Mouse (Mus musculus) stomach, embryonic 16.5 days (tissue): ENCODE results near the gene Acvrl1. TPM values are rescaled to one million over a fixed set of nuclear protein-coding genes. Genes with fewer than 3 reads are reported as not detected.
"Not testable (repeated sequence)": the region's sequence is repeated elsewhere in the genome, so short reads cannot be mapped to it uniquely, and the experiment has no call there.

Experiments used
- ATAC-seq: fragments of 200-750 bp; cut with Nextera tagmentation; 2 replicates; pipeline ENCODE4 v1.8.0; 2017; ENCODE audit warnings: moderate number of reproducible peaks, moderate TSS enrichment; ENCODE audit not compliant: insufficient read depth, low FRiP score
- H3K27ac ChIP-seq: fragments of 300-500 bp; sonication (generic); 2 replicates; pipeline ENCODE4 v1.5.1; 2014; ENCODE audit warnings: low read length
- H3K27me3 ChIP-seq: fragments of 300-500 bp; sonication (generic); 2 replicates; pipeline ENCODE4 v1.6.1; 2014; ENCODE audit warnings: low read length, control low read depth, mixed read lengths; ENCODE audit not compliant: control insufficient read depth, insufficient read depth
- H3K36me3 ChIP-seq: fragments of 300-500 bp; sonication (generic); 2 replicates; pipeline ENCODE4 v1.6.1; 2014; ENCODE audit warnings: low read length; ENCODE audit not compliant: control insufficient read depth, insufficient read depth
- H3K4me1 ChIP-seq: fragments of 300-500 bp; sonication (generic); 2 replicates; pipeline ENCODE4 v1.6.1; 2014; ENCODE audit warnings: low read length, control low read depth, mixed read lengths; ENCODE audit not compliant: control insufficient read depth, insufficient read depth
- H3K4me2 ChIP-seq: fragments of 300-500 bp; sonication (generic); 2 replicates; pipeline ENCODE4 v1.6.1; 2014; ENCODE audit warnings: low read depth, low read length, mixed read lengths
- H3K4me3 ChIP-seq: fragments of 300-500 bp; sonication (generic); replicated peaks from 2 replicates; pipeline ENCODE4 v1.5.1; 2014; ENCODE audit warnings: mild to moderate bottlenecking, low read length
- H3K9ac ChIP-seq: fragments of 300-500 bp; sonication (generic); 2 replicates; pipeline ENCODE4 v1.6.1; 2014; ENCODE audit warnings: low read length
- H3K9me3 ChIP-seq: fragments of 300-500 bp; sonication (generic); replicated peaks from 2 replicates; pipeline ENCODE4 v1.6.1; 2016; ENCODE audit warnings: low read length, control low read depth; ENCODE audit not compliant: control insufficient read depth
- WGBS: fragments of 180-500 bp; shearing (Covaris S2); extraction: QIAGEN DNeasy Blood & Tissue Kit; methylation state at CpG from one replicate; pipeline ENCODE4 v1.1.7; 2014; 5-methylcytosine and 5-hydroxymethylcytosine counted together
- polyA plus RNA-seq: library from polyadenylated mRNA; unstranded; fragments of >200 nt; fragmentation: Nextera tagmentation; extraction: Ambion mirVana; gene quantifications from 2 replicates; pipeline ENCODE4 v1.2.1, GENCODE M21; 2015

Gene Acvrl1
- polyA plus RNA-seq, 1 experiment from 2014 or later: 34.9 TPM

DNA sequence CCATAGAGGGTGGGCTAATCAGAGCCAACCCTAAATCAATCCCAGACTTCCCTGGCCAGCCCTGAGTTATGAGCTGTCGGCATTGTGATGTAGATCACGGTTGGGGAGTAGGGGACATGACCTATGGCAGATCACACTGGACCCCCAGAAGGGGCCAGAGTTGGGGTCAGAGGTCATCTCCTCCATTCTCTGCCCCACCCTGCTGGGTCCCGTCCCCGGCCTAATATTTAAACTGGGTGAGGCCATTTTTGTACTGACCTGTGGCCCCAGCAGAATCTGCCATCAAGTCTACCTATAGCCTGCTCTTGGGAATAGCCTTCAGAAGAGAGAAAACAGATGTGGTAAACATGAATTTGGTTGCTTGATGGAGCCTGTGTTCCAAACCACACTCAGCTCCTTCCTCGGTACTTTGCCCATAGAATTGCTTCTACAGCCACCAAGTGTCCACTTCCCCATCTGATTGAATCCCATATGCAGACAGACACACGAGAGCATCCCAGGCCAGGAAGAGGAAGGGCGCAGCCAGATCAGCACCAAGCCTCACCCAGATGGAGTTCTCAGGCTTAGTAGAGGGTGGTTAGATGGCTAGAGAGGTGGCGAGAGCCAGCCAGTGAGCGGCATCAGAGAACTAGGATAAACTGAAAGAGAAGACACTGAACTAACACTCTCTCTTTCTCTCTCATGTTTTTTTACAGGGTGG lies 24.6 kb upstream of the Acvrl1 start:
- no peaks in the 10 kb centered on the region for H3K36me3 ChIP-seq
- H3K27ac ChIP-seq: no peak overlapping the region
- H3K4me2 ChIP-seq: no peak overlapping the region
- H3K4me3 ChIP-seq: no peak overlapping the region
- H3K9ac ChIP-seq: no peak overlapping the region
- no peaks in the 10 kb centered on the region for H3K9me3 ChIP-seq
- ATAC-seq: no peak
- H3K4me1 ChIP-seq: no peaks in the 10 kb centered on the region
- 77% methylated on average over 9 of the region's 9 CpGs for WGBS
- H3K27me3 ChIP-seq: no peaks in the 10 kb centered on the region

- ATAC-seq: peak; percentile 63; the same call in 1 of the 2 replicates
- Histone ChIP-seq H3K27ac (no peak overlapping the region), H3K27me3 (no peaks in the 10 kb centered on the region), H3K36me3 (no peaks in the 10 kb centered on the region), H3K4me1 (no peaks in the 10 kb centered on the region), H3K9ac (no peak overlapping the region), H3K4me2 (peak overlapping the region; percentile 32), H3K4me3 (no peak overlapping the region; the same call in 1 of the 2 replicates), H3K9me3 (no peaks in the 10 kb centered on the region)
- 18% methylated on average over 12 of the region's 12 CpGs for WGBS
These were observed 22.8 kb upstream of the Acvrl1 start for GRCm38 (mm10) chr15:101105496-101105994.

DNA sequence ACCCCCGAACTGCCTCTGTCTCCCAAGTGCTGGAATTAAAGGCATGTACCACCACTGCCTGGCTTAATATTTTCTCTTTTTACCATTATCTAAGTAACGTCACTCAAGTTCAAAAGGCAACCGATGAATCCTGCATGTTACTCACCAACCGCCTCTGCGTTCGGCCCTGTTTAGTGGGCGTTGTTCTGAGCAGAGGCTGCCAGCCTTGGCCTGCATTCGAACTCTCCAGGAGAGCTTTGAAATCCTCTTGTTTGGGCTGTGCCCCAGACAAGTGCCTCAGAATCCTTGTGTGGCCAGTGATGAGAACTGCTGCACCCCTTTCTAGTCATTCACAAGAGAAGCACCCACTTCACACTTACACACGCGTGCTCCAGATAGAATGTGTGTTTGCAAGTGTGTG lies 22.3 kb upstream of the Acvrl1 start:
- no peaks in the 10 kb centered on the region for H3K4me1 ChIP-seq
- ATAC-seq: no peak
- peak overlapping the region; percentile 32; the same call in 1 of the 2 replicates for H3K4me2 ChIP-seq
- no peaks in the 10 kb centered on the region for H3K36me3 ChIP-seq
- H3K4me3 ChIP-seq: no peak overlapping the region
- no peak overlapping the region for H3K9ac ChIP-seq
- H3K9me3 ChIP-seq: no peaks in the 10 kb centered on the region
- 83% methylated on average over 10 of the region's 10 CpGs for WGBS
- H3K27ac ChIP-seq: no peak overlapping the region
- no peaks in the 10 kb centered on the region for H3K27me3 ChIP-seq

DNA sequence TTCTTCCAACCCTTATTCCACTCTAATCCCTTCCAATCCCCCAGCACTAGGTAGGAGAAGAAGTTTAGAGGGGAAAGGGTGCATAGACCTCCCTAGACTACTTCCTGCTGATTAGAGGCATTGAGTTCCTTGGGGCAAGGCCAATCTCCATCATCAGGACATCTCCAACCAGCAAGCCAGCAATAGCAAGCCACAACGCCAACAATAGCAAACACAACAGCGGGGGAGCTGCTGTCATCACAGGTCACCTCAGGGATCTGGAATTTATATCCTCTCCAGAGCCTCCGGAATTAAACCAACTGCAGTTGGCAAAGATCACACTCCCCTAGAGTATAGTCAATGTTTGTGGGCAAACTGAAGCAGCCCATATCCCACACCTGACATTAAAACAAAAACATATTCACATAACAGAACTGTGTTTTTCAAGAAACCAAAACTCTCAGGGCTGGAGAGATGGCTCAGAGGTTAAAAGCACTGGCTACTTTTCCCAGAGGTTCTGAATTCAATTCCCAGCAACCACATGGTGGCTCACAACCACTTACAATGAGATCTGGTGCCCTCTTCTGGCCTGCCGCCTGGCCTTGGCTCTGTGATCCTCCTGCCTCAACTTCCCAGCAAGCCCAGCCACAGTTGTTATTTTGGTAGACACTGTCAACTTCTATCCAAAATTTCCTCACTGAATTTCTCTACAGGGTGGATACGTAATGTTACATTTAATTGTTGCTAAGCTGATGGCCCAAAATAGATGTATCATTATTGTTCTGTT lies 20.2 kb upstream of the Acvrl1 start:
- H3K4me1 ChIP-seq: peaks cover 3% of the 10 kb centered on the region; the same call in 1 of the 2 replicates
- ATAC-seq: no peak
- no peaks in the 10 kb centered on the region for H3K9me3 ChIP-seq
- no peak overlapping the region for H3K4me3 ChIP-seq
- no peaks in the 10 kb centered on the region for H3K27me3 ChIP-seq
- no peak overlapping the region for H3K9ac ChIP-seq
- 82% methylated on average over 5 of the region's 5 CpGs for WGBS
- H3K36me3 ChIP-seq: no peaks in the 10 kb centered on the region
- H3K27ac ChIP-seq: no peak overlapping the region
- no peak overlapping the region for H3K4me2 ChIP-seq

- no peaks in the 10 kb centered on the region for H3K27me3 ChIP-seq
- H3K4me2 ChIP-seq: 0 out of 2 replicates have a peak overlapping the region, but pooled peaks have one; percentile 6
- H3K36me3 ChIP-seq: no peaks in the 10 kb centered on the region
- no peaks in the 10 kb centered on the region for H3K9me3 ChIP-seq
- peak overlapping the region; percentile 74 for H3K27ac ChIP-seq
- 39% methylated on average over 8 of the region's 8 CpGs for WGBS
- H3K4me1 ChIP-seq: peaks cover 6% of the 10 kb centered on the region; the same call in 1 of the 2 replicates
- peak overlapping the region; percentile 28; the same call in 1 of the 2 replicates for H3K9ac ChIP-seq
- no peak overlapping the region for H3K4me3 ChIP-seq
- peak; percentile 83; the same call in 1 of the 2 replicates for ATAC-seq
These were observed 15.1 kb upstream of the Acvrl1 start for GRCm38 (mm10) chr15:101113176-101113575.

- H3K36me3 ChIP-seq, H3K9ac ChIP-seq, H3K4me1 ChIP-seq, ATAC-seq, H3K27me3 ChIP-seq, H3K4me2 ChIP-seq, H3K9me3 ChIP-seq, H3K4me3 ChIP-seq: not testable (repeated sequence)
- peak overlapping the region; percentile 74 for H3K27ac ChIP-seq
- WGBS: 81% methylated on average over 2 of the region's 2 CpGs
These were observed 14.5 kb upstream of the Acvrl1 start for GRCm38 (mm10) chr15:101113778-101114177.

DNA sequence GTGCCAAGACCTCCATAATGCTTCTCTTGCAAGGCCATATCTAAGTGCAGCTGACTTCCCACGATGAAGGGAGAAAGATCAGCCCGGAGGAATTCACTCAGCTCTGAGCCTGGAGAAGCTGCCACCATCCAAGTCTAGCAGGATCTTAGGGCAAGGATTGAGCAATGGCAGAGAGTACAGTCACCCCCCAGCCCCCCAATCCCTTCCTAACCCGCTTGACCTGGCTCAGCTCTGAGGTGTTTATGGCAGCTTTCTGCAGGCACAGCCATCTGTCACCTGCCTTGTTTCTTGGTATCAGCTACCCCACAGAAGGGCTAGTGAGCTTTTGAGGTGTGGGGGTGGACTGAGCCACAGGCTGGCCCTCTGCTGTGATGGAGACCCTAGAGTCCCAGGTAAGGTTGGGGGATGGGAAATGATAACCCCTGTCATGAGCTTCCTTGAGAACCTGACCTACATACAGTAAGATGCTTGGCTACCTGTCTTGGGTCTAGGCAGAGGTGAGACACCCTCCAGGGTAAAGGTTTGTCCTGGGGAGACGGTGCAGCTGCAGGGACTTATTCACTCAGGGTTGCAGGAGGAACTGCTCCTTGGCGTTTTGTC lies 12.7 kb upstream of the Acvrl1 start, which contains the start of gene Ankrd33:
Ankrd33 (plus strand) TSS at position 245 of the 600 bp plus-strand sequence.
- H3K9me3 ChIP-seq: no peaks in the 10 kb centered on the region
- H3K9ac ChIP-seq: no peak within 1 kb of the TSS
- H3K4me1 ChIP-seq: peaks cover 14% of the 10 kb centered on the region
- 69% methylated on average over 5 of the region's 5 CpGs for WGBS
- H3K4me2 ChIP-seq: no peak within 1 kb of the TSS
- no peaks in the 10 kb centered on the region for H3K36me3 ChIP-seq
- H3K27ac ChIP-seq: no peak within 1 kb of the TSS
- no peak for ATAC-seq
- H3K4me3 ChIP-seq: no peak within 1 kb of the TSS
- no peaks in the 10 kb centered on the region for H3K27me3 ChIP-seq

DNA sequence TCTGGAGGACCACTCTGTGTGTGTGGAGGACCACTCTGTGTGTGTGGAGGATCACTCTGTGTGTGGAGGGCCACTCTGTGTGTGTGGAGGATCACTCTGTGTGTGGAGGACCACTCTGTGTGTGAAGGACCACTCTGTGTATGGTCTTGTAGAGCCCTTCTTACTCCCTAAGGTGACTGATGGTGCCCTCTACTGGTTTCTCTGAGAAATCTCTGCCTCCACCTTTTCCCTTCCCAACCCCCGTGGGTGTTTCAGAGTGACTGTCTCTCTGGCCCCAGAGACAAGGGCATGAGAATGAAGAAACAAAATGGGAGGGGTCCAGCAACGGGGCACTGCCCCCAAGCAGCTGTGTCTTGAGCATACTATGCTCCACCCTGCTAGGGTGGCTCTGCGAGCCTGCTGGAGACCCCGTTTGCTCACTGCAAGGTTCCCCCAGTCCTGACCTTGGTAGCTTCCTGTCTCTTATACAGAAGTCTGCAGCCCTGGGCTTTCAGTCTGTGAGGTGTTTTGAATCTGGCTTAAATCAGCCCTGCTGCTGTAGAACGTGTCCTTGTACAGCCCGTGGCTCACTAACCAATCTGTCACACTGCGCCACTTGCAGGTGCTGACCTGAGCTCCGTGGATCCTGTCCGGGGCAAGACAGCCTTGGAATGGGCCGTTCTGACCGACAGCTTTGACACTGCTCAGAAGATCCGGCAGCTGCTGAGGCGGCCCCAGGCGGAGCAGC lies 9.8 kb upstream of the Acvrl1 start:
- 49% methylated on average over 14 of the region's 14 CpGs for WGBS
- Histone ChIP-seq H3K9me3 (no peaks in the 10 kb centered on the region), H3K4me3 (no peak overlapping the region), H3K27ac (no peak overlapping the region), H3K4me2 (no peak overlapping the region), H3K9ac (0 out of 2 replicates have a peak overlapping the region, but pooled peaks have one; percentile 27), H3K36me3 (no peaks in the 10 kb centered on the region), H3K27me3 (no peaks in the 10 kb centered on the region), H3K4me1 (peaks cover 10% of the 10 kb centered on the region)
- ATAC-seq: no peak
